ENCODE assay signal across 14 mouse cellular contexts in the genomic region with DNA sequence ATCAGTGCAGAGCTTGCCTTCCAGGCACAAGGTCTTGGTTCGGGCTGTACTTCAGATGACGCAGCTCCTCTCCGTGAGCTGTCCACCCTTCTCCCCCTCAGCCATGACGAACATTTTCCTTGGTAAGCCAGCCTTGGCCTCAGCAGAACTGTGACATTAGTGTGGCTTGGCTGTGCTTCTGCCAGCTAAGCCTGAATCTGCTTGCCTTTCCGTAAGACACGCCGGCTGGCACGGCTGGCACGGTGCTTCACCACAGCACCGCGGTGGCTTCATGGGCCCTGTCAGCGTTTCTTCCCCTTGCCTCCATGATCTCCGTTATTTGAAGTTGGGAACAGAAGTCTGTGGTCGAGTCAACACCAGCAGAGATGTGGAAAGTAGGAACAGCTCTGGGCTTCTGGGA.
A peak's percentile ranks its signal among the peaks of the same experiment; 100 is the strongest.
DNase-seq lines count a peak whose midpoint lies in the region; ATAC-seq lines count a peak whose summit lies in the region.
"Had no signal": no experiment of that assay in that cellular context is flagged by ENCODE, and none has a peak within 500 bp of the region (broad histone marks: within the 10 kb centered on the region; RNA-seq: fewer than 3 reads in every experiment).

No protein-coding gene starts in this region.

- peak; percentile 31 for DNase-seq in ovary, adult 18-20 months (ENCODE audit: low spot score)
- DNase-seq in ovary, postnatal 14 days (ENCODE audit: low spot score) = no peak
- peak; percentile 90 to 93 for DNase-seq in adrenal gland, adult (ENCODE audit: inconsistent age in 2 of 2, low spot score in 1 of 2)
- DNase-seq in adrenal gland, postnatal 25 days = peak; percentile 67
- DNase-seq in gastrocnemius, postnatal 25 days = peak; percentile 49
- DNase-seq in heart, adult 8-10 months (ENCODE audit: low spot score) = no peak
- DNase-seq in cerebellum, adult 11-12 months = no peak
- DNase-seq: cerebellum, adult 9-10 months; forebrain, postnatal 0 days; heart, adult 2 months; kidney, adult 2 months; layer of hippocampus, adult 9-11 months; thymus, postnatal 14 days had no signal

- no peak for ATAC-seq in CD4-positive, CD25-positive, alpha-beta regulatory T cell, adult 4 months
- ATAC-seq: forebrain, postnatal 0 days had no signal

Comparison
In these comparisons a context has a peak if more than half of its experiments do, and no peak if none do; other contexts are left out.
1. DNase-seq: peak in ovary, adult 18-20 months (single experiment), adrenal gland, adult (2 of 2), adrenal gland, postnatal 25 days (single experiment) and gastrocnemius, postnatal 25 days (single experiment); none in ovary, postnatal 14 days (single experiment), heart, adult 8-10 months (single experiment) and cerebellum, adult 11-12 months (single experiment).